Mouse (Mus musculus) embryonic facial prominence, embryonic 13.5 days (tissue): ENCODE data around the gene Adssl1. TPM values are rescaled to one million over a fixed set of nuclear protein-coding genes. Genes with fewer than 3 reads are reported as not detected.

ENCODE experiments used
- microRNA-seq: library from miRNA; unstranded; fragments of <30 nt; microRNA quantifications from one replicate; pipeline ENCODE4, GENCODE M21; 2016
- polyA plus RNA-seq: library from polyadenylated mRNA; unstranded; fragments of >200 nt; fragmentation: Nextera tagmentation; extraction: Ambion mirVana; gene quantifications from 2 replicates; pipeline ENCODE4 v1.2.1, GENCODE M21; 2015

Gene Adssl1
- polyA plus RNA-seq, 1 experiment from 2014 or later, result 4.4 TPM

Small RNA genes lying within 50 kb of the gene (microRNA-seq; reads per million reads assigned to microRNA genes)
- not detected for gene Mir6939

Other genes with a start within 250 kb of the Adssl1 start
- gene A530016L24Rik, start 130.6 kb upstream of the Adssl1 start, polyA plus RNA-seq, result 0.10 and 0.12 TPM in 2 replicates
- 0.92 and 1.0 TPM in 2 replicates for gene Tmem179, start 103.3 kb upstream of the Adssl1 start, polyA plus RNA-seq
- gene Inf2, start 31.3 kb upstream of the Adssl1 start, polyA plus RNA-seq, result 4.8 and 7.3 TPM in 2 replicates
- gene Siva1, start 24.6 kb downstream of the Adssl1 start, polyA plus RNA-seq, result 249 and 252 TPM in 2 replicates
- 49.7 and 60.0 TPM in 2 replicates for gene Akt1, start 54.8 kb downstream of the Adssl1 start, polyA plus RNA-seq
- gene Zbtb42, start 58.8 kb downstream of the Adssl1 start, polyA plus RNA-seq, result 2.3 and 3.1 TPM in 2 replicates
- gene Cep170b, start 100.4 kb downstream of the Adssl1 start, polyA plus RNA-seq, result 13.8 and 16.7 TPM in 2 replicates
- 6.1 and 7.3 TPM in 2 replicates for gene Pld4, start 140.6 kb downstream of the Adssl1 start, polyA plus RNA-seq
- 0.95 and 1.2 TPM in 2 replicates for gene Ahnak2, start 182.6 kb downstream of the Adssl1 start, polyA plus RNA-seq
- gene Clba1, start 188.9 kb downstream of the Adssl1 start, polyA plus RNA-seq, result 8.3 and 9.8 TPM in 2 replicates
- gene Cdca4, start 209.4 kb downstream of the Adssl1 start, polyA plus RNA-seq, result 139 and 147 TPM in 2 replicates
- gene Gpr132, start 248.2 kb downstream of the Adssl1 start, polyA plus RNA-seq, result 0.17 TPM in 1 of 2 replicates, not detected in the other